Mouse (Mus musculus) liver, adult 2 months (tissue): ENCODE measurements around the gene Slc27a3.

ENCODE experiments used
- CTCF ChIP-seq: fragments of 200-500 bp; IDR thresholded peaks from 2 replicates; pipeline ENCODE4 v1.5.1; 2011; ENCODE audit warnings: low read depth, low read length, control low read depth
- POLR2A ChIP-seq: fragments of 200-500 bp; IDR thresholded peaks from 2 replicates; pipeline ENCODE4 v1.6.1; 2011; ENCODE audit warnings: low read length, control low read depth; ENCODE audit not compliant: insufficient read depth; ENCODE audit errors: extremely low read depth

DNA sequence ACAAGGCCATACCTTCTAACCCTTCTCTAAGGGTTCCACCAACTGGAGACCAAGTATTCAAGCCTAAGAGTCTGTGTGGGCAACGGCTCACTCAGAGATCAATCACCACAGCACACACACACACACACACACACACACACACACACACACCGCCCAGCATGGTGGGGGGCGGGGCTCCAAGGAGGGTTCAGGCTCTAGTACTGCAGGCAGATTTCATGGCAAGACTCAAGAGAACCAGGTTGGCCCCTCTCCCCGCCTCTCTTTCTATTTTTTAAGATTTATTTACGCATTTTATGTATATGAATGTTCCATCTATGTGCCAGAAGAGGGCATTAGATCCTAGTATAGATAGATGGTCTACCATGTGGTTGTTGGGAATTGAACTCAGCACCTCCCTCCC lies 16.9 kb downstream of the Slc27a3 start:
- TF ChIP-seq CTCF: no peak
- TF ChIP-seq POLR2A: no peak
